Mouse (Mus musculus) cerebellum, postnatal 4 days (tissue): Measurements from ENCODE around the gene Polr1e.
"Not testable (repeated sequence)": the region's sequence is repeated elsewhere in the genome, so short reads cannot be mapped to it uniquely, and the experiment has no call there.

Experiments
- DNase-seq, 2 experiments: peaks; one replicate each; pipeline ENCODE4 v3.0.0; 2022; ENCODE audit warnings: low spot score in 2 of 2, mixed read lengths in 1 of 2

Polr1e gene

DNA sequence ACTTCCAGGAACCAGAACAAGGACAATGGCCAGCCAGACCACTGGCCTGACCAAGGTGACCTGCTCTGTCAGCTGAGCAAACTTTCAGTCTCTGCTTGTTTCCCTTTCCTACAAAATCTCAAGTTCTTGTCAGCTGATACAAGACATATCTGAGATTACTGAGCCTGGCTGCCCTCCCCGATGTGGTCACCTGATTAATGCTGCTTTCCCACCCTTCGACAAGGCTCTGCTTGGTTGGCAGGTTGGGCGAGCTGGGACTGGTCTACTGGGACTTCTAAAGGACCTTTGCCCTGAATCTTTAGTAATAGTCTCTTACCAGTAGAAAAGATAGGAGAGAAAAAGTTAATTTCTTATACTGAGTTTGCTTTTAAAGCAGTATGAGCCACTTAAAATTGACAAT lies 12.9 kb upstream of the Polr1e start:
- no peak for DNase-seq

DNA sequence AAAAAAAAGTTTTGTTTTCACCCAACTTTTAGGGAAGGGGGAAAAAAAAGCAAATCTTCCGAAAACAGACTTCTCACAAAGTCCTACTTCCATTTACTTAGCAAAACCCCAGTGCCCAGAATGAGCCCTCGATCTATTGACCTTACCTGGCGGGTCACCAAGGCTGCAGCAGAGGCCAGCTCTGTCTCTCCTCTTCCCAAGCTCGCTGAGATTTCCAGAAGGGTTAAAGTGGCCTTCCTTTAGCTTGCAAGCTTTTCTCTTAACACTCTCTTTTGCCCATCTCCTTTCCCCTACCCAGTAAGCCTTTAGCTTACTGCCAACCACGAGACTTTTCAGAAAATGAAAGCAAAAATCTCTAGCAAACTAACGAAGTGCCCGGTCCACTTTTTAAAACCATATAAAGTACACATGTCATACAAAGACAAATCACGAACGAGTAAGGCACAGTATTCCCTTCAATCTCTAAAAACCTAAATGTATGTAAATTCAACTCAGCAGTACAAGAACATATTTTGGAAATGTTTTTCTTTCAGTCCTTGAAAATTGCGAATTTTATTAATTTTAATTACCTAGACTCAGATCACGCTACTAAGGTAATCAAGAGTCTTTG lies 7.5 kb upstream of the Polr1e start:
- no peak for DNase-seq

DNA sequence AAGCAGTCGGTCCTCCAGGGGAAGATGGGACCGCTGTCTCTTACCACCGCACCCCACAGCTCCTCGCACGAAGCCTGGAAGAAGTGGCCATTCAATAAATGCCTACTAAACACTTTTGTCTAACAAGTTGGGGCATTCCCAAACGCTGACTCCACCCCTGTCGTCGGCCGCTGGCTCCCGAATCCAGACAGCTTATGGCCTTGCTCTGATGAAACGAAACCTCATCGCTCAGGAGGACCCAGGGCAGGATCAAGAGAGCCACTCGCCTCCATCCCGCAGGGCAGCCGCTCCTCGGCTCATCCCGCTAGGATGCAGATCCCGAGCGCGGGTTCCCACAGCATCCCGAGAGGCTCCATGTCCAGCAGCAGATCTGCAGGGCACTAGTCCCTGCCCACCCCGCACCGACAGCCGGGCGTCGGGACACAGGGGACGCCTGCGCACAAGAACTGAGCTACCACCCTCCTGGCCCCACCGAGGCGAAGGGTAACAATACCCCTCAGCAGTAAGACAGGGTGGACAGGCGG lies 6.7 kb upstream of the Polr1e start:
- no peak for DNase-seq

DNA sequence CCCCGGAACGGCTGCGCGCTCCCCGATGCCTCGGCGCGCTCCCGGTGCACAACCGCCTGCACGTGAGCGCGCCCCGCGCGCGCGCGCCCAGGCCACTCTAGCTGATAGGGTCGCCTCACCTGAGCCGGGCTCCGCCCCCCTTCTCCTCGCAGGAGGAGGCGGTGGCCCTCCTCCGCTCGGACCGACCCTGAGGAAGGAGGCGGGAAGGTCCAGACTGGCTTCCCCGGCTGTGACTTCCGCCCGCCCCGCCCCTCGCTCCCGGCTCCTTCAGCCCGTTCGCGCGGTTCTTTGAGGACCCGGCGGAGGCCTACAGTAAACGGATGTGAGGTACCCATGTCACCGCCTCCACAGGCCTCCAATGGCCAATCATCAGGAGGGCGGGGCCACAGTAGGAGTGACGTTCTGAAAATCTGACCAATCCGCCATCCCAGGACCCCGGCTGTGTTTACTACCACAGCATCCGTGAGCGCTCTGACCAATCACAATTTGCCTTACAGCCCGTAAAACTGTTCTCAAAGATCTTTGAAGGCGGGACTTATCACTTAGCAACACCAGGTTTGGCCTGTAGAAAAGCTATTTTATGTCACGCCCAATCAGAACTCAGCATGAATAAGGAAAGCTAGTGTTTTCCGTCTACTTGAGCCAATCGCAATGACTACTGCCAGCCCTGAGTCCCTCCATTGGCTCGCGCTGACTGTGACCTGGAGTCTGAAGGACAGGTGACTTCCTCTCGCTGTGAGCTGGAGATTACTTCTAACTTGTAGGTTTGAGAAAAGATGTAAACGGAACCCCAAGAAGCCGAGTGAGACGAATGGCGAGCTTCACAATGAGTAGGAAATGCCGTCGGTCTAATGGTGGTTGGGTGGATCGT lies 6.0 kb upstream of the Polr1e start, which contains the start of gene Zbtb5:
Zbtb5 (minus strand) TSS at position 308 of the 871 bp plus-strand sequence.
- peak; percentile 97 to 98 for DNase-seq

DNA sequence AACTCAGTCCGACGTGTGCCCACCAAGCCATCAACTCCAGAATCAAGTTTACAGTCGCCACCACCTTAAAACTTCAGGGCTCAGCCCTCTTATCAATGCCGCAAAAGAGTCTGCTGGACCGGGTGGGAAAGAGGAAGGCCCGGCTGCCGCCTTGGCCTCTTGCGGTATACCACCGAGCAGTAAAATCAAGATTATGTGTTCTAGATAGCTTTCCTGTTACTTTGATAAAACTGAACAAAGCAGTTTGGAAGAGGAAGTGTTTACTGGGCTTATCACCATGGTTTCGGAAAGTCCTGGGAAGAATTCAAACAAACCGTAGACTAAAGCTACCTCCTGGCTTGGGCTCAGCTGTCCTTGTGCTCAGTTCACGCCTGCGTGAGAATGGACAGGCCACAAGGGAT lies 5.4 kb upstream of the Polr1e start:
- DNase-seq: no peak

DNA sequence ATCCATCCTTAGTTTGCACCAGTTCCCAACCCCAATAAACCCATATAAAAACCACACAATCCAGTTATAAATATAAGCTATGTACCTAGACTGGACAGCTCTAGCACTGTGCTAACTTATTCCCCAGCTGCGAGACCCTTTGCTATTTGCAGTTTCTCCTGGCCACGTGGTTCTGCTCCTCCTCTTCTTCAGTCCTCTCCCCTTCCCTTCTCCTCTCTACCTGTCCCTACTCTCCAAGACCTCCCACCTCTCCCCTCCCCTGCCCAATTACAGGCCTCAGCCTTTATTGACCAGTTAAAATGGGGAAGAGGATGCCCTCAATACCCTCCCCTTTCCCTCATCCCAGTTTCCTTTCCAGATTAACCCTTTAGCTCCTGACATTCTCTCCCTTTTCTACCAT lies 4.8 kb upstream of the Polr1e start:
- DNase-seq: no peak

DNA sequence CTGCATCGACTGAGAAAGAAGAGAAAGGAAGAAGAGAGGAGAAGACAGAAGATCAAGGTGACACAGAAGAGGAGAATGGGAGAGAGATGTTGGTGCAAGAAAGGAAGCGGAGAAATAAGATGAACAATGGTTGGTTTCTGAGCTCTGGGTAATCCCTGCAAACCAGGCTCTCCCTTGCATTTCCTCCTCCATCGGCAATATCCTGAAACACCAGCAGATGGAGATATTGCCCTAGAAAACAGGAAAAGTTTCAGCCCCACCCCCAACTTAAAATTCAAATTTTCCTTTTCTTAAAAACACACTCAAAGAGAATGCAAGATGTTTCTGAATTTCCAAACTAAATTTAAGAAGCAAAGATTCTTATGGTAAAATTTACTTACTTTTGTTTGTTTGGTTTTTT lies 2.8 kb upstream of the Polr1e start:
- DNase-seq: peak in 1 of 2 experiments; percentile 64

DNA sequence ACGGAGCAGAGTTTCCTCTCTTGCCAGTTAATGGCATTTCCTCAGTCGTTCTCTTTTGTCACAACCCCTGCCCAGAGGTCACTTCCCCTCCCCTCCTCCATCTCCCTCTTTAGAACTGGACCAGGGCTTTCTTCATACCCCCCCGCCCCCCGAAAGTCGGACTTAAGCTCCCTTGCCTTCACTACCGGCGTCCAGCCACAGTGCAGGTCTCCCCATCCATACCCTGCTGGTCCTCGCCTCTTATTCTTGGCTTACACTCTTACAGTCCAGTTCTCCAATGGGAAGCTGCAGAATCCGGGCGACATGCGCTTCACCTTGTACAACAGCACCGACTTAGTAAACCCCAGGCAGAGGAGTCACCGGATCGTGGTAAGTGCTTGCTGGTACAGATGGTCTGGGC lies 626 bp downstream of the Polr1e start:
- DNase-seq: no peak

DNA sequence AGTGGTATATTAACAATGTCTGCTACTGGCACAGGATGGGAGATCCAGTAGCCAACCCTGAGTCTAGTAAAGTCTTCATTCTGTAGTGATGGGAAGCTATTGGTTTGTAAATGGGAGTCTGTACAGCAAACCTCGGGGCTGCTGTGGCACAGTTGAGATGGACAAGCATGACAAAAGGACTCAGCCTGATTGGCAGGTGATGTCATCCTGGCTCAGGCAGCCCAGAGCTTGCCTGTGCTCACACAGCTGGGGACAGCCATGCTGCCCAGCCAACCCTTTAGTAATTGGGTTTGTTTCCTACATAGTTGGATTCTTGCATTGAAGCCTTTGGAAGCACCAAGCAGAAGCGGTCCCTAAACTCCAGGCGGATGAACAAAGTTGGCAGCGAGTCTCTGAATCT lies 8.1 kb downstream of the Polr1e start:
- no peak for DNase-seq

DNA sequence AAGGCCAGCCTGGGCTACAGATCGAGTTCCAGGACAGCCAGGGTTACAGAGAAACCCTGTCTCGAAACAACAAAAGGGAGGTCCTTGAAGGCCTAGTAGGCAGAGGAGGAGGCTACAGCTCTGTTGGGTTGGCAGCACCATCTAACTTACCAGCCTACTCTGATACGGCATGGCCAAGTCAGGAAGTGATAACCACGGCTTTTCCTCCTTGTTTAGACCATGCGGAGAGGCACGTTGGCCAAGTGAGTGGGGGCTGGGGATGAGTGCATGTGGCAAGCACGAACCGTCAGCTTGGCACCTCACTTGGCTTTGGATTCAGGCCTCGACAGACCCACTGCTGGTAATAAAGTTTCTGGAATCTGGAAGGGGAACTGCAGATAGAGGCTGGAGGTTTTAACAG lies 14.2 kb downstream of the Polr1e start:
- no peak for DNase-seq

DNA sequence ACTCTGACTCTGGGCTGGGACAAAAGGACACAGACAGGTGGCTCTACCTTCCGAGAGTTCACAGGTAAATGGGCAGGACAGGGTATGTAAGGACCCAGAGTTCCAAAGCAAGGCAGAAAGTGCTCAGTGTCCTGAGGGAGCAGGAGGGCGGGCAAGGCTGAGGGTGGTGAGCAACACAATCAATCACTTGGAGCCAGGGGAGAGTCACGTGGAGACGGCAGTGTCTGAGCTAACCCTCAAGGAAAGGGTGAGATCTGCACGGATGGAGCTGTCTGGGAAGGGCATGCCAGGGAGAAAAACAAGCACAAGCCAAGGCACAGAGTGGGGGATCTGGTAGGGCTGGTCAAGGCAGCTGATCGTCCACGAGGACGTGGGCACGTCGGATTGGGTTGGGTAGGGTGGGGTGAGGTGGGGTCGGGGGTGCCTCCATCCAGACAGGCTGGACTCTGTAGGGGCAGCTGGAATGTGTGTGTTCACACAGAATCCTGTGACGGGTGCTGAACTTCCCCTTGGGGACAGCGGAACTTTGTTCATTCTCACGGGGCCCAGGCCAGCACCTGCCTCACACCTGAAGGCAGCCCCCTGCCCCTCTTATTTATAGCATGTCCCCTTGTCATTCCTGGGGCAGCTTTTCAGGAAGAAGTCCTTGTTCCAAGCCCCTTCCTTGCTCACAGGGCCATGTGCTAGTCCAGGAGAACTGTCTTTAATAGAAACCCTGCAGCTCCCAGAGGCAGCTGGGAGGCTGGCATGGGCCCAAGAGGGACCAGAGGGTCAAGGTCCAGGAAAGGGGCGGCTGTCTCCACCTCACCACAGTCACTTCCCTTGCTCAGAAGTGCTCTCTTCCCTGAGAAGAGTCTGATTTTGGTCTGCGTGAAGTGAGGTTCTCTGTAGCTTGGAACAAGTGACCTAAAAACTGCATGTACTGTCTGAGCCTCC lies 16.6 kb downstream of the Polr1e start:
- DNase-seq: no peak

DNA sequence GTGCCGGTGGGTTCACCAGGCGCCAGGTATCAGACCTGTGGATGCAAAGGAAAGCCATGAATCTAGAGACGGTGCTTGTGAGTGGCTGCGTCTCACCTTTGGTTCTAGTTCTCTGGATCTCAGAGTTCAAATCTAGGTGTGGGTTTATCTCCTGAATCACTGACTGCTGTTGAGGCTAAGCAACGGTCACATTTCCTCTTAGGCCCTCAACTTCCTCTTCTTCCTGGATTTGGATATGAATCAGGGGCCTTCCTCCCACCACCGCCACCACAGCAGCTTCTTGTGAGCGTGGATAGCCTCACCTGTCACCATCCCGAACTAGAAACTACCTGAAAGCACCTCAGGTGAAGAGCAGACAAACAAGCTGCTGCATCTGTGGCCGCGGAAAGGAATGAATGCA lies 17.7 kb downstream of the Polr1e start:
- DNase-seq: no peak

DNA sequence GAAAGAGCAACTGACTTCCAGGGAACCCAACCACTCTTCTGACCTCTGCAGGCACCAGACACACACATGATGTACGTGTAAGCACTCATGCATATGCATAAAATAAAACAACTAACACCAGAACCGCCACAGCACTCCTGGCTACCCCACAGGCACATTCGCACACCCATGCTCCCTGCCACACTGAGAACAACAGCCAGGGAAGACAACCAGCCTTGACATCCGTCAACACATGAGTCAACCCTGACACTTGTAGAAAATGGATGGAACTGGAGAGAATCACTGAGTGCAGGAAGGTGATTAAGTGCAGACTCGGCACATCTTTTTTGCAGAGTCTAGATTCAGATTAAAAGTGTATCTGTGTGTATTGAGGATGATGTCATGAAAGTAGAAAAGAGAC lies 18.2 kb downstream of the Polr1e start:
- DNase-seq: no peak

DNA sequence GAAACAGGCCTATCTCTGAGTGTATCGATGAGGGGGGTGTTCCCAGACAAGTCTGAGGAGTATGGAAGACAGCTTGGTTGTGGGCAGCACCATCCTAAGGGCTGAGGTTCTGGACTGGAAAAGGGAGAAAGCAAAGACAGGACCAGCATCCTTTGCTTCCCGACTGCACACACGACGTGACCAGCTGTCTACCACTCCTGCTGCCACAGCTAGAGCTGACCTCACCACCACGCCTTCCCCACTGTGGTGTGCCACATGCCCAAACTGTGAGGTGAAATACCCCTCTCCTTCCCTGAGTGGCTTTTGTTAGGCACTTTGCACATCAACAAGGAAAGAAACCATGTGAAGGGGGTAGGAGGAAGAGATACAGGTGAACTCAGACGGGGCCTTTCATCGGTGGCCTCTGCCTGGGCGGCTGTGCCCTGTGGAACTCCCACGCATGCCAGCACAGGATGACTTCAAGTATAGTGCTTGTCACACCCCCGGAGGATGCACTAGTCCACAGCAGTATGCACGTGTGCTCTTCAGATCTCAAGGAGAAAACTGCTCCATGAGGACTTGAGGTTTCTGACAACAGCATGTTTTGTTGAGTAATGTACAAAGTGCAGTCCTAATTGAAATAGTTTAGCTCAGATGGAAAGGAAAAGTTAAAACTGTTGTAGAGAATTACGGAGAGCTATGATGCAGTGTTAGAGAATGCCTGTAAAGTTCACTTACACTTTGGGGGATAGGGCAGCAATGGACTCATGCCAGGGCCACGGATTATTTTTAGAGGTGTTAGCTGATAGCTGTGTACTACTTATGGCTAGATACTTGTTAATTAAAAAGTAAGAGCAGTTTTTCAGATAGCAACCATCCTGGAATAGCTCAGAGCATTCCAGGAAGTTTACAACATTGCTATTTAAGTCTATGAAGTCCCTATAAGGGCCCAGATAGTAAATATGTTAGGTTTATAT lies 19.4 kb downstream of the Polr1e start:
- no peak for DNase-seq

DNA sequence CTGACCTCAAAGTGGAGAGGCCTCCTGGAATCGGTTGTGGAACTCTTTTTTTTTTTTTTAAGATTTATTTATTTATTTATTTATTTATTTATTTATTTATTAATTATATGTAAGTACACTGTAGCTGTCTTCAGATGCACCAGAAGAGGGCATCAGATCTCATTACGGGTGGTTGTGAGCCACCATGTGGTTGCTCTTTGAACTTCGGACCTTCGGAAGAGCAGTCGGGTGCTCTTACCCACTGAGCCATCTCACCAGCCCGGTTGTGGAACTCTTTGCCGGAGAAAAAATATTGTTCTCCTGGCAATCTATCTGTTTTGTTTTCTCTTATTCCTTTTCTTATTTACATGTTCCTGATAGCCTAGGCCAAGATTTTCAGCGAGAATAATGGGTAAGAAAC lies 20.5 kb downstream of the Polr1e start:
- DNase-seq: peak in 1 of 2 experiments; percentile 19

DNA sequence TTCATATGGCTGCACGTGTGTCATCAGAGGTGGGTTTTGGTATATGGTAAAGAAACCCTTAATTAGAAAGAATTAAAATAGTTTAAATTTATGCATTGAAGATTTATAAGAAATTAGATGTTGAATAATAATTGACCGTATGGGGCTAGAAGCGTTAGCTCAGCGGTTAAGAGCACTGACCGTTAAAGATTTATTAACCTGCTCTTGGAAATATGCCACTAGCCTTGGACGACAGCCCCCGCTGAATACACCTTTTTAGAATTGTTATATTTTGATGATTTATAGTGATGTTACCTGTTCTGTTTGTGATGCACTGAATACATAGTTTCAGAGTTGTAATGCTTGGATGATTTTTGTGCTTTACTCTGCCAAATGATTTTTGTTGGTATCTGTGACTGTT lies 21.2 kb downstream of the Polr1e start:
- DNase-seq: not testable (repeated sequence)

DNA sequence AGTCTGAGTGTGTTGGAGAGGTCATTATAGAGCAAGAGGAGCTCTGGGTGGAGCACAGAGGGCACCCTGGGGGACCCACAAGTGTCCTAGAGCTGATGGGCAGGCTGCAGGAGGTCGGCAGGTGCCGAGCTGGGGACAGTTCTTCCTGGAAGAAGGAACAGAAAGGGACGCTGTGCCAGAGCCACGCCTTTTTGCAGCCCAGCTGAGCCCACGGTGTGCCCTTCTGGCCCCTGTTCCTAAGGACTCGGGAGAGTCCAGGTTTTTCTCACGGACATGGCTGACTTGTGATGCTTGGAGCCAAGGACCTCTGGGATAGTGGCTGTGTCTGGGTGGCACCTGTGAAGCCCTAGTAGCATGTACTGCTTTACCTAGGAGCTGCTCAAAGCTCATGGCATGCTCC lies 22.4 kb downstream of the Polr1e start:
- DNase-seq: no peak

DNA sequence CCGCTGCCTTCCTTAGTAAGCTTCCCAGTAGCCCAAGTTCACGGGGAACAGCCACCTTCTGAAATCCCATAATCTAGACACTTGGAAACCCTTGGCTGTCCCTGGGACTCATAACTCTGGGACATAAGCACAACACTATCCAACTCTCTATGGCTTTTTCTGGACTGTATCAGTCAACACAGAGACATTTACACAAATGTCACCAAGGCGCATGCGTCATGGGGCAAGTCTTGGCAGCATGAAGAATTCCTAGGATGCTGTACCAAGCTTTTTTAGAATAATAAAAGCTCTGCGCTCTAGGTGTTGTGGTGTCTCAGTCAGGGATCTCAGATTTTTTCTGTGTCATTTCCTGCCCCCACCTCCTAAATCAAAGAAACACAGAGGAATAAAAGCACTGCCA lies 28.3 kb downstream of the Polr1e start:
- DNase-seq: no peak

DNA sequence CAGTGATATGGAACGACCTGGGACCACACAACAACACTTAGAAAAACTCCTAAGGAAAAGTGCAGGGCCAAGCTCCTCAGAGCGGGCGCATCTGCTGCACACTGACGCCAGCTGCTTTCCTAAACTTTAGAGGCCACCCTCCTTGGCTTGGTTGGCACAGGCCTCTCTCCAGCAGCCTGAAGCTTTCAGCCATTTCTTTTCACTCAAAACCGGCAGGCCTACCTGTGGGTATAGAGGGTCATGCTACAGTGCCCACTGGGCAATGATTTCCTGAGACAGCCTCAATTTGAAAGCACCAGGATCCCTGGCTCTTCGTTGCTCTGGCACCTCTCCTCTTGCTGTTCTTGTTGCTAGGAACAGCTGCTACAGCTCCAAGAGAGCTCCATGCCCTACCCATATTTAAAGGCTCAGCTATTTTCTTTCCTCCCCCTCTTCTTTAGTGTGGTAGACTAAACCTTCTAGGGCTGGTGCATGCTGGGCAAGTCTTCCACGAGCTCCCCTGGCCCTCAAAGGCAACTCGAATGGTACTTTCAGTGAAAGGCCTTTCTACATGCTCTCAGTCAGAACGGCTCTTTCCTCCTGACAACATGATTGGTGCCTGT lies 29.0 kb downstream of the Polr1e start:
- DNase-seq: peak in 1 of 2 experiments; percentile 43

DNA sequence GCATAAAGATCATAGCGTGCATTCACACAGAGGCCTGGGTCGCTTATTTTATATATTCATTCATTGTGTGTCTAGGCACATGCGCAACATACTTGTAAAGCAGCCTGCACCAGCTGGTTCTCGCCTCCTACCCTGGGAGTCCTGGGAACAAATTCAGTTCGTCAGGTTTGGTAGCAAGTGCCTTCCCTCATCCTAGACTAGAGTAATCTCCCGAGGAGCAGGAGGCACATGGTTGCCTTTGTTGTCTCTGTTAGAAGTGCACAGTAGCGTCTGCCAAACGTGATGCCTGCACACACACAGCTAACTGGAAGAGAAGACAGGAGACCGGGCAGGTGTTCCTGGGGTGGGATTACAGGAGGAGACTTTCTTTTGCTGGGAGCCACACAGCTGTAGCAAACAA lies 29.6 kb downstream of the Polr1e start:
- peak in 1 of 2 experiments; percentile 15 for DNase-seq
